ENCODE assay signal across 8 mouse cellular contexts in genomic region chr11:5318035-5318775, GRCm38 (mm10). TPM values are rescaled to one million over a fixed set of nuclear protein-coding genes. Genes with fewer than 3 reads are reported as not detected.
DNase-seq lines count a peak whose midpoint lies in the region; TF ChIP-seq lines count a peak whose summit lies in the region.

No protein-coding gene starts in this region.

- no peak for TF ChIP-seq POLR2A in olfactory bulb, adult 2 months (IDR thresholded peaks at IDR 0.05; ENCODE audit: insufficient read depth, low read depth, low read length)

- no peak for TF ChIP-seq CTCF in olfactory bulb, adult 2 months (IDR thresholded peaks at IDR 0.05; ENCODE audit: insufficient read depth, low read depth, low read length)

- DNase-seq in adrenal gland, postnatal 14 days, result peak; percentile 27
- DNase-seq in adrenal gland, postnatal 4 days (ENCODE audit: low spot score in 2 of 2), result no peak
- peak; percentile 49 for DNase-seq in cerebellum, adult 9-11 months
- DNase-seq in frontal cortex, postnatal 10 days (ENCODE audit: low spot score in 2 of 2), result peak; percentile 56 to 69
- DNase-seq in left cerebral cortex, postnatal 14 days (ENCODE audit: low spot score in 2 of 2), result peak; percentile 52 to 62
- no peak for DNase-seq in heart, postnatal 25 days (ENCODE audit: low spot score)
- DNase-seq in thymus, postnatal 0 days (ENCODE audit: low spot score), result no peak

- no peak overlapping the region for H3K4me3 ChIP-seq in olfactory bulb, adult 2 months (ENCODE audit: insufficient read depth, low read depth, low read length)

- WGBS in olfactory bulb, adult 2 months, result 41% methylated on average over 8 of the region's 8 CpGs

- peak overlapping the region; percentile 47; the same call in 1 of the 2 replicates for H3K27ac ChIP-seq in olfactory bulb, adult 2 months (ENCODE audit: insufficient read depth, low read depth, low read length)

- peaks cover 21% of the 10 kb centered on the region for H3K4me1 ChIP-seq in olfactory bulb, adult 2 months (ENCODE audit: control insufficient read depth, insufficient read depth, low read length)

- intact Hi-C loops in left cerebral cortex, postnatal 14 days (cut with DNase I), result no loop called here
- intact Hi-C loops in heart, postnatal 25 days (cut with DNase I), result no loop called here

RNA-seq across cellular contexts. Expression of gene Kremen1, which starts 56.8 kb away (rescaled TPM):
- total RNA-seq in adrenal gland, postnatal 14 days (2021), result 17.2 and 19.8 TPM in 2 replicates
- total RNA-seq in adrenal gland, postnatal 4 days (2021), result 10 to 100 TPM; 26.9 to 27.2 TPM
- 10 to 100 TPM; 10.6 to 12.7 TPM for total RNA-seq in left cerebral cortex, postnatal 14 days (2021)
- polyA plus RNA-seq in olfactory bulb, adult 2 months (2012; ENCODE audit: insufficient read depth, insufficient read length, low replicate concordance, missing spikeins), result 126 TPM in 1 of 2 replicates, not detected in the other
- 10 to 100 TPM; 72.5 to 78.8 TPM for total RNA-seq in heart, postnatal 25 days (2021)
- 42.9 and 54.9 TPM in 2 replicates for polyA plus RNA-seq in thymus, postnatal 0 days (2015; fragmentation: Nextera tagmentation; extraction: Ambion mirVana)

Comparison
In these comparisons a context has a peak if more than half of its experiments do, and no peak if none do; other contexts are left out.
1. DNase-seq: peak in adrenal gland, postnatal 14 days (single experiment), cerebellum, adult 9-11 months (single experiment), frontal cortex, postnatal 10 days (2 of 2) and left cerebral cortex, postnatal 14 days (2 of 2); none in adrenal gland, postnatal 4 days (0 of 2), heart, postnatal 25 days (single experiment) and thymus, postnatal 0 days (single experiment).